Mouse (Mus musculus): ENCODE measurements around the gene Casc4.

The Casc4 gene

GRCm38 (mm10) chr2:121866632-121867050 lies at the start of gene Casc4:
TSS of gene Casc4 (plus strand) at chr2:121866970.
- peak; percentile 98 for DNase-seq

- no peak for DNase-seq
These were observed 45.0 kb upstream of the Casc4 start for GRCm38 (mm10) chr2:121821787-121822186.

- no peak for DNase-seq
These were observed 42.1 kb upstream of the Casc4 start for GRCm38 (mm10) chr2:121824653-121825052.

DNA sequence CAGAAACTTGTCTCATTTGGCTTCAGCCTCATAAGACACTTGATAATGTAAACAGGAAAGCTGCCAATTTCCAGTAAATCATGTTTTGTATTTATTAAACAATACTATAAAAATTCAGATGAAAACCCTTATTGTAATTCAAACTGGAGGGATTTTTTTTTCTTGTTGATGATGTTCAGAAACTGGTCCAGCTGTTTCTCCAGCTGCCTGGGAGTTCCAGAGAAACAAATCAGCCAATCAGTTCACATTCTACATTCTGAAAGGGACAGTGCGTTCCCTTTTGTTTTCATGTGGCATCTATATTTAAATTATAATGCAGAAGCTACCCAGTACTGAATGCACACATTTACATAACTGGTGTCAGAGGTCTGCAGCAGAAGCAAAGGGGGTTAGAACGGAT lies 40.6 kb upstream of the Casc4 start:
- no peak for DNase-seq

DNA sequence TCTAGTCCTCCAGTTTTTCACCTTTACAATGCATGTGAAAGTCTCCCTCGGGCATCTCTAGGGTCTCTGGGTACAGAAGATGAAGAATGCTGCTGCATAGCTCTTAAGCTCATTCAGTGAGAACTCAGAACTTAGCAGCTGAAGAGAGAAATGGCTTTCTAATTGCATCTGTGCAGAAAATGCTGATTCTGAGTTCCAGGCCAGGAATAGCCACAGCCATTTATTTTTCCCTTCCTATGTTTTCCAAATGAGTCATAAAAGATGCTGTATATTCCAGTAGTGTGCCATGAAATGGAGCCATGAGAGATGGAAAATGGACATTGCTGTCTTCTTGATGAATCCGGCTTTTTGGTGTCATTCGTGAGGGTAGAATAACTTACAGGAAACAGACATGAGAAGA lies 38.4 kb upstream of the Casc4 start:
- DNase-seq, result no peak

- peak; percentile 43 for DNase-seq
These were observed 34.3 kb upstream of the Casc4 start for GRCm38 (mm10) chr2:121832484-121832894.

- no peak for DNase-seq
These were observed 31.8 kb upstream of the Casc4 start for GRCm38 (mm10) chr2:121834926-121835325.

DNA sequence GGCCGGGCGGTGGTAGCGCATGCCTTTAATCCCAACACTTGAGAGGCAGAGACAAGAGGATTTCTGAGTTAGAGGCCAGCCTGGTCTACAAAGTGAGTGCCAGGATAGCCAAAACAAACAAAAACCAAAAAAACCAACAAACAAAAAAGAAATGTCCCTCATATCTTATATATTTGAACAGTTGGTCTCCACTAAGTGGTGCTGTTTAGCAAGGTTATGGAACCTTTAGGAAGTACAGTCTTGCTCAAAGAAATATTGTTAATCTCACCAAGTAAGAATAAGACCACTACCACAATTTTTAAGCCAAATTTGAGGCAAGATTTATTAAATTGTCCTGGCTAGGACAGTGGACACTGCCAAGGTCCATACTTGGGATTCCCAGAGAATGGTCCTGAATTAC lies 25.3 kb upstream of the Casc4 start:
- no peak for DNase-seq

DNA sequence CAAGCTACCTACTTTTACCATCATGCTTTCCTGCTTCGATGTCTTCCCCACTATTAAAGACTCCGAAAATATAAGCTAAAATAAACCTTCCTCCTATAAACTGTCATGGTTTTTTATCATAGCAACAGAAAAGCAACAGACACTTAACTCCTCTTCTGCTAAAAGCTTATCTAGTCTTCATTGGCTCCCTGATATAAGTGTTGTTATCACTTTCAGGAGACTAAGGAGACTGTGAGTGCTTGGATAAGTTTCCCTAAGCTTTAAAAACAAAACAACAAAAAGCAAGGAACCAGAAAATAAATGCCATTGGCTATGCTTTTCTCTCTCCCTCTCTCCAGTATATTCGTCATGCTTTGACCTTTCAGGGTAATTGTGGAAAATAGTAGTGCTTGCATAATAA lies 24.5 kb upstream of the Casc4 start:
- no peak for DNase-seq

- no peak for DNase-seq
These were observed 20.7 kb upstream of the Casc4 start for GRCm38 (mm10) chr2:121846050-121846449.

- DNase-seq, result no peak
These were observed 14.7 kb upstream of the Casc4 start for GRCm38 (mm10) chr2:121852045-121852444.

DNA sequence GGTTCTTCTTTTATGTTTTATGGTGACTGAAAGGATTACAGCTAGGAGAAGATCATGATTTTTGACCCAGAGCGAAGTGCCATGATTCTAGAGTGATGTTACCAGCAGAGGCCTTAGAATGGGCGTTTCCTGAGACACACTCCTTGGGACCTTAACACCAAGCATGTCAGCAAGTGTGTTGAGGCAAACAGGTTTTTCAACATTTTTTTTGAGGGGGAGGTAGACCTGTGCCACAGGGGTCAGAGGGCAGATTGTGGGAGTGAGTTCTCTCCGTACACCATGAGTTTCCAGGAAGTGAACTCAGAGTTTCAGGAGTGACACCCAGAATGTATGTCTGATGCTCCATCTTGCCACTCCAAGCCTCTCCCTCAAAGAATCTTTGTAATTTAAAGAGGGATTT lies 12.8 kb upstream of the Casc4 start:
- DNase-seq, result no peak

GRCm38 (mm10) chr2:121859380-121859980 lies 7.3 kb upstream of the Casc4 start:
- DNase-seq, result no peak

DNA sequence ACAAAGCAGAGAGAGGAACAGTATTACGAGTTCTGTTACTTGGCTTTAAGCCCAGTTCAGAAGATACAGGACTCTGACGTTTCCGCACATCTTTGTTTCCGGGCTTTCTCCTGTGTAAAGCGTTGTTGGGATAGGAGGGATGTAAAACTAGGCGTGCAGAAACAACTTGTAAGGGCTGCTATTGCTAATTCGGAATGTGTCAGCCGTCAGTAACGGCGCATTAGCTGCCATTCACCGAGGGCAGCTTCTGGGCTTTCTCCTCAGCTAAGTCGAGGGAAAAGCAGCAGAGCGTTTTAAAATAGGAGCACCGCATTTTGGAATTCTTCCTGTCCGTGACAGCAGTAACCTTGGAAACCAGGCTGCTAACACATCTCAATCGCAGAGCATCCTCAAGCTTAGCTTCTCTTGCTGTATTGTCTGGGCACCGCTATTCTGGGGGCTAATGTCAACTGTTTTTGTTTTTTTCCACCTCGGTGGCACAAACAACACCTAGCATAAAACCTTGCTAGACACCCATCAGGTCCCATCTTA lies 634 bp upstream of the Casc4 start:
- no peak for DNase-seq

GRCm38 (mm10) chr2:121867051-121867928 lies 520 bp downstream of the Casc4 start:
- DNase-seq, result no peak

DNA sequence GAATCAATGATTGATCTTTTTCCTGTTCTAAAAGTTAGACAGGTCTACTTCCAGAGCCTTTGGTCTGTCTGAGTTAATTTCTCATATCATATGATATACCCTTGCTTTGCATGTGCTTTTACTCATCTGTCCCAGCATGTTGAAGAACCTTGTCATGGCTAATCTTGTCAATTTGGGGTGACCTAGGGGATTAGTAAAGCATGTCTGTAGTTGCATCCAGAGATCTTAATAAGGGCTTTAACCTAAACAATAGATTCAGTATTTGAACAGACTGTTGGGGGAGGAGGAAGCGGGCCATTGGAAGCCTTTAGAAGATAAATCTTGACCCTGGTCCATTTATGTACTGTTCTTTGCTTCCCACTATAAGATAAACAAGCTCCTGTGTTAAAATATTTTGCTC lies 12.7 kb downstream of the Casc4 start:
- no peak for DNase-seq

DNA sequence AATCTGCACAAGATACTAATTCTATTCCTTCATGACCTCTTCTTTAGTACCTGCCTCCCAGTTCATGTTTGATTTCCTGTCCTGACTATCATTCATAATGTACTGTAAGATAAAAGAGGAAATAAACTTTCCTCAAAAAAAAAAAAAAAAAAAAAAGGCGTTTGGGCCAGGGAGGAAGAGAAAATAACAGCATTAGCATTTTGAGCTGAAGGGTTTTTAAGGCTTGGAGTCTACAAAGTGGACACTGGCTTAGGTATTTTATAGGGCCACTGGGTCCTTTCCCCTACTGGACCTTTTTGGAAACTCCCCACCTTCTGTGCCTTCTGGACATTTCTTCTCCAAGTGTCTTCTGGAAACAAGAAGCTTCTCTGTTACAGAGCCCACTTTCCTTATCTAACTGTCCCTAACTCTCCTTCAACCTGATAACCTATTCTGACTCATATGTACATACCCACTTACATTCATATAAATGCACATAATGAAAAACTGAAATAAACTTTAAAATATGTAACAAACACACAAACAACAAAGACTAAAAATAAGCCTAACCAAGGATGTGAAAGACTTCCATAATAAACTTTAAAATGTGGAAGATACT lies 18.8 kb downstream of the Casc4 start:
- DNase-seq, result no peak

GRCm38 (mm10) chr2:121886406-121886805 lies 19.6 kb downstream of the Casc4 start:
- no peak for DNase-seq

GRCm38 (mm10) chr2:121888720-121889497 lies 22.1 kb downstream of the Casc4 start:
- DNase-seq, result no peak

GRCm38 (mm10) chr2:121895261-121895660 lies 28.5 kb downstream of the Casc4 start:
- no peak for DNase-seq

GRCm38 (mm10) chr2:121896825-121897224 lies 30.1 kb downstream of the Casc4 start:
- no peak for DNase-seq

DNA sequence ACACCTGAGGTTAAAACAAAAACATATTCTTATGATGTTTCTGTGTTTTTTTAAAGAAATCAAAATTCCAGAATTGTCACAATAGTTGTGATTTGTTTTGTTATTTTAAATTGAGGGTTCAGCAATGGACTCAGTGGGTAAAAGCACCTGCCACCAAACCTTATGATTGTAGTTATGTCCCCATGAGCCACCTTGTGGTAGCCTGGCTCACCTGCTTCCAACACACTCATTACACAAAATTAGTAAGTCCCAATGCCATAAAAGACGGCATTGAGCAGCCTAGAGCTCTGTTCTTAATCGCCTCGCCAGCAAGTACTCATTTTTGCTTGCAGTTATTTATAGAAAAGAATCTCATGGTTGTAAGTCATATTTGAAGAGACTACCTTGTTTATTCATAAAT lies 43.2 kb downstream of the Casc4 start:
- DNase-seq, result peak; percentile 10

All from thymus, postnatal 4 days (tissue).